Mouse (Mus musculus) neural tube, embryonic 11.5 days (tissue): Measurements from ENCODE around the gene Phyh. TPM values are rescaled to one million over a fixed set of nuclear protein-coding genes. Genes with fewer than 3 reads are reported as not detected.
A peak's percentile ranks its signal among the peaks of the same experiment; 100 is the strongest.

Source experiments
- ATAC-seq: fragments of 200-750 bp; cut with Nextera tagmentation; 2 replicates; pipeline ENCODE4 v1.8.0; 2017; ENCODE audit warnings: moderate number of reproducible peaks, mild to moderate bottlenecking, moderate TSS enrichment, moderate library complexity; ENCODE audit not compliant: insufficient read depth, low FRiP score, low TSS enrichment
- DNase-seq: peaks from one replicate; pipeline ENCODE4 v3.0.0-alpha.2; 2015; ENCODE audit warnings: low spot score
- H3K27ac ChIP-seq: fragments of 300-500 bp; sonication (generic); 2 replicates; pipeline ENCODE4 v1.5.1; 2014; ENCODE audit warnings: low read depth, mild to moderate bottlenecking, low read length
- H3K27me3 ChIP-seq: fragments of 300-500 bp; sonication (generic); 2 replicates; pipeline ENCODE4 v1.6.1; 2014; ENCODE audit warnings: mild to moderate bottlenecking, low read length, mixed read lengths; ENCODE audit not compliant: control insufficient read depth, insufficient read depth
- H3K36me3 ChIP-seq: fragments of 300-500 bp; sonication (generic); 2 replicates; pipeline ENCODE4 v1.6.1; 2014; ENCODE audit warnings: mild to moderate bottlenecking, low read length, moderate library complexity, mixed read lengths; ENCODE audit not compliant: control insufficient read depth, insufficient read depth
- H3K4me1 ChIP-seq: fragments of 300-500 bp; sonication (generic); 2 replicates; pipeline ENCODE4 v1.6.1; 2014; ENCODE audit warnings: low read length, mixed read lengths; ENCODE audit not compliant: control insufficient read depth, insufficient read depth
- H3K4me2 ChIP-seq: fragments of 300-500 bp; sonication (generic); 2 replicates; pipeline ENCODE4 v1.6.1; 2014; ENCODE audit warnings: low read depth, mild to moderate bottlenecking, moderate library complexity
- H3K4me3 ChIP-seq: fragments of 300-500 bp; sonication (generic); 2 replicates; pipeline ENCODE4 v1.5.1; 2014; ENCODE audit warnings: low read depth, low read length
- H3K9ac ChIP-seq: fragments of 300-500 bp; sonication (generic); 2 replicates; pipeline ENCODE4 v1.6.1; 2014; ENCODE audit warnings: mild to moderate bottlenecking, low read length
- H3K9me3 ChIP-seq: fragments of 300-500 bp; sonication (generic); 2 replicates; pipeline ENCODE4 v1.6.1; 2016; ENCODE audit warnings: low read length; ENCODE audit not compliant: control insufficient read depth
- WGBS: fragments of 180-500 bp; shearing (Covaris S2); extraction: QIAGEN DNeasy Blood & Tissue Kit; methylation state at CpG from one replicate; pipeline ENCODE4 v1.1.7; 2014; 5-methylcytosine and 5-hydroxymethylcytosine counted together
- polyA plus RNA-seq: library from polyadenylated mRNA; unstranded; fragments of >200 nt; fragmentation: Nextera tagmentation; extraction: Ambion mirVana; gene quantifications from 2 replicates; pipeline ENCODE4 v1.2.1, GENCODE M21; 2014

The Phyh gene
- polyA plus RNA-seq, 1 experiment from 2014 or later: 39.5 TPM

DNA sequence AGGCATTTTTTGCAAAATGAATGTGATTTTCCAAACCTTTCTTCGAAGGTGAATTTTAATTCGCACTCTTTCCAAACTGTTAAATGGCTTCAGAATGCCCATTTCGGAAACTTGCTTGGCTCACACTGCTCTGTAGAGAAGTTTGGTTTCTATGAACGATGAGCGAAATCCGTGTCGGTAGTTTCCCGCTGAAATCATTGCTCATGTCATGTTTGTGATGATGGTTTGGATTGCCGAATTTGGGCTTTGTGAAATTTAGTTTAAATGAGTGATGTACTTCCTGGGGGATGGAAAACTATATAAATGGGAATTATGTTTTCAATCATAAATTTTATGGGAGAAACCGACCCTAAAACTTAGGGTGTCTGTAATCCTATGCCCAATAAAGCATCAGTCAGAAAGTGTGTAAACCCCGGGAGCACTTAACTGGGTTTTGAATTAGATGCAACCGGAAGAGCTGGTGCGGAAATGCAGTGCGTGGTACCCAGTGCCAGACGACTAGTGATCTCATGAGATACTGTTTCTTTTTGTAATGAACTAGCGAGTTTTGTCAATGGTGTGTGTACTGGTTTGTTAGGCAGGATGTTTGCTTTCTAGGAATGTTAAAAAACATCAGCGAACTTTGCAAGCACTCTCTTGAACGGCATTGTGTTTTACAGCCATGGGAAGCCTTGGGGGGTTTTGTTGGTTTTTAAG is 35.7 kb upstream of the Phyh start:
- no peaks in the 10 kb centered on the region for H3K27me3 ChIP-seq
- WGBS: under 1% methylated on average over 18 of the region's 18 CpGs
- no peaks in the 10 kb centered on the region for H3K9me3 ChIP-seq
- peak overlapping the region; percentile 93 for H3K4me3 ChIP-seq
- H3K4me2 ChIP-seq: peak overlapping the region; percentile 55
- H3K4me1 ChIP-seq: peaks cover 11% of the 10 kb centered on the region
- peaks cover 15% of the 10 kb centered on the region for H3K36me3 ChIP-seq
- H3K9ac ChIP-seq: peak overlapping the region; percentile 99
- DNase-seq (no peak), ATAC-seq (no peak)
- H3K27ac ChIP-seq: peak overlapping the region; percentile 100; the same call in 1 of the 2 replicates

DNA sequence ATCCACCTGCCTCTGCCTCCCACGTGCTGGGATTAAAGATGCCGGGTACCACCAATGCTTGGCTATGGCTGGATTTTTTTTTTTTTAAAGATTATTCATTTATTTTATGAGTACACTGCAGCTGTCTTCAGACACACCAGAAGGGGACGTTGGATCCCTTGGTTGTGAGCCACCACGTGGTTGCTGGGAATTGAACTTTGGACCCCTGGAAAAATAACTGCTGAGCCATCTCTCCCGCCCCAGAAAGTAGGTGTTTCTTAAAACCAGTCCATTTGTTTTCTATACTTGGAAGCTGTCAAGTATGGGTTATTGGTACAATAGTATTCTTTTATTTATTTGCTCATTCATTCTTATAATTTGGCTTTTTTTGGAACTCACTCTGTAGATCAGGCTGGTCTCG is 31.9 kb upstream of the Phyh start:
- WGBS: 94% methylated on average over 6 of the region's 6 CpGs
- H3K9me3 ChIP-seq: no peaks in the 10 kb centered on the region
- H3K36me3 ChIP-seq: peaks cover 31% of the 10 kb centered on the region
- H3K4me2 ChIP-seq: no peak overlapping the region
- H3K4me3 ChIP-seq: no peak overlapping the region
- H3K4me1 ChIP-seq: peaks cover 8% of the 10 kb centered on the region; the same call in 1 of the 2 replicates
- DNase-seq: no peak
- no peaks in the 10 kb centered on the region for H3K27me3 ChIP-seq
- H3K9ac ChIP-seq: no peak overlapping the region
- no peak for ATAC-seq
- H3K27ac ChIP-seq: no peak overlapping the region

DNA sequence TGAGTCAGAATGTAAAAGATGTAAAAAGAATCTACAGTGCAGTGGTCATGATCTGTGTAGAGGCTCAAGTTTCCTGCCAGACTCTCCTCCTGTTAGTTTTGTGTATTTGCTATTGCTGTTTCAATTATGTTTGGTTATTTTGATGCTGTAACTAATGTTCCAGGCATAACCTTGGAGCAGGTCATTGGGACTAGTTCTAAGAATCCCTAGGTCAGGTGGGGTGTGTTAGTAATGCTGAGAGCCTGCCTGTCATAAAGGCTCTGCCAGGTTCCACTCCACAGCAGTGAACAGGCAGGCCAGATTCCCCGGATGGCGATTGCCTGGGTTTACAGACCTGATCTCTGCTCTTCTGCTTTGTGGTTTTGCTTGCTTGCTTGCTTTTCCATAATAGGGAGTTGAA is 23.2 kb upstream of the Phyh start:
- H3K27me3 ChIP-seq: no peaks in the 10 kb centered on the region
- H3K4me2 ChIP-seq: no peak overlapping the region
- H3K4me1 ChIP-seq: no peaks in the 10 kb centered on the region
- no peaks in the 10 kb centered on the region for H3K9me3 ChIP-seq
- DNase-seq: no peak
- H3K9ac ChIP-seq: no peak overlapping the region
- ATAC-seq: no peak
- no peak overlapping the region for H3K4me3 ChIP-seq
- no peak overlapping the region for H3K27ac ChIP-seq
- 96% methylated on average over 2 of the region's 2 CpGs for WGBS
- peaks cover 38% of the 10 kb centered on the region for H3K36me3 ChIP-seq

DNA sequence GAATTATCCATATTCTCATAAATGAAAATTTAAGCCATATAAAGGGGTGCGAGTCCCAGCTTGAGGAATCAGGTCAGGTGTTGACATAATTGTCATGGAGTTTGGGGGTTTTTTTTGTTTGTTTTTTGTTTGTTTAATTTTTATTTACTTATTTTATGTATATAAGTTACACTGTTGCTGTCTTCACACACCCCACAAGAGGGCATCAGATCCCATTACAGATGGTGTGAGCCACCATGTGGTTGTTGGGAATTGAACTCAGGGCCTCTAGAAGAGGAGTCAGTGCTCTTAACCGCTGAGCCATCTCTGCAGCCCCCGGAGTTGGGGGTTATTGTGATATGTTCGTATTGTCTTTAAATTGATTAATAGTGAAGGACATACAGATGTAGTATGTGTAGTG is 21.8 kb upstream of the Phyh start:
- H3K4me3 ChIP-seq: no peak overlapping the region
- H3K9me3 ChIP-seq: no peaks in the 10 kb centered on the region
- H3K4me2 ChIP-seq: no peak overlapping the region
- H3K27ac ChIP-seq: no peak overlapping the region
- ATAC-seq: no peak
- 98% methylated on average over 4 of the region's 4 CpGs for WGBS
- no peaks in the 10 kb centered on the region for H3K27me3 ChIP-seq
- no peak overlapping the region for H3K9ac ChIP-seq
- DNase-seq: no peak
- H3K4me1 ChIP-seq: no peaks in the 10 kb centered on the region
- peaks cover 33% of the 10 kb centered on the region for H3K36me3 ChIP-seq

DNA sequence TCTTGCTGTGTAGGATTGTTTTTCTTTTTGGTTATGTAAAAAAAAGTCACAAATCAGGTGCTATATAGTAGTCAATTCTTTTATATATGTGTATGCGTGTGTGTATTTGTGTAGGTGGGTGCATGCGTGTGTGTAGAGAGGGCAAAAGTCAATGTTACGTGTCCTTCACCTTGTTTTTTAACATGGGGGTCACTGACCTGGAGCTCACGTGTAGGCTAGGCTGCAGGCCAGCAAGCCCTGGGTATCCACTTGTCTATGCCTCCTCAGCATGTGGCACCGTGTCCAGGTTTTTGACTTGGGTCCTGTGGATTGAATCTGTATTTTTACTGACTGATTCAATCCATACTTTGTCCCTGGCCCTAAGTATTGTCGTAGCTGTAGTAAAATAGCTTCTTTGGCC is 18.2 kb upstream of the Phyh start:
- Histone ChIP-seq H3K27ac (no peak overlapping the region), H3K4me3 (no peak overlapping the region), H3K4me1 (no peaks in the 10 kb centered on the region), H3K9ac (no peak overlapping the region), H3K4me2 (no peak overlapping the region), H3K27me3 (no peaks in the 10 kb centered on the region), H3K9me3 (no peaks in the 10 kb centered on the region), H3K36me3 (peaks cover 25% of the 10 kb centered on the region)
- WGBS: 95% methylated on average over 6 of the region's 6 CpGs
- no peak for DNase-seq
- ATAC-seq: no peak

DNA sequence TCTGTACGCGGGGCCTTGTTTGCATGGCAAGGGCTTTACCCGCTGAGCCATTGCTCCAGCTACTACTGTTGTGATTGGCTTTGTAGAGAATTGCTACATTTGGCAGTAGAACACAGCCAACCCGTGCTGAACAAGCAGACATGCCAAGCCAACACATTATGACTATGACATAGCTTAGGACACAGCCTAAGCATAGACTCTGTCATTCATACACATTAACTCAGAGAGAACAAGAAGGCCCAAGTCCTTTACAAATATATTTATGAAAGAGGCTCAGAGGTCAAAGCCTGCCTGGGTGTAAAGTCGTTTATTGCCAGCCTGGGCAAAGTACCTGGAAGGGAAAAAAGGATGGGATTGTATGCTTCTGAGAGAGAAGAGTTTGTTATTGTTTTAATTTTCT is 16.5 kb upstream of the Phyh start:
- no peak for ATAC-seq
- no peak for DNase-seq
- Histone ChIP-seq H3K4me3 (no peak overlapping the region), H3K4me1 (no peaks in the 10 kb centered on the region), H3K4me2 (no peak overlapping the region), H3K9me3 (no peaks in the 10 kb centered on the region), H3K27me3 (no peaks in the 10 kb centered on the region), H3K9ac (no peak overlapping the region), H3K36me3 (peaks cover 27% of the 10 kb centered on the region), H3K27ac (no peak overlapping the region)
- WGBS: 93% methylated on average over 5 of the region's 5 CpGs

DNA sequence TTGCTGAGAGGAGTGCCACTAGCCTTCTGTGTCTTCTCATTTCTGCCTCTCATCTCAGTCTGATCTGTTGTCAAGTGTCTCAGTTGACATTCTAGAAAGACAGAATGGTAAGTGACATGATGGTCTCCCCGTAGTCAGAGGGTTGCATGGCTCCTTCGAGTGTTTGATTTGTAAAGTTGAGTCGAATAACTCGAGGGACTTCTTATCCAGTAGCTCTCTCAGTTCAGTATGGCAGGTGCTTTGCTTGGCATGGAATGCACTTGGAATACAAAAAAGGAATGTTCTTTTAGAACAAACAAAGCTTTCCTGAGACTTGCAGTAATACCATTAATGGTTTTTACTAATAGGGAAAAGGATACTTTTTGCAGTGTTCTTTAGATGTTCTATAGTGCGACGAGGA is 11.7 kb upstream of the Phyh start:
- Histone ChIP-seq H3K27me3 (no peaks in the 10 kb centered on the region), H3K9ac (no peak overlapping the region), H3K9me3 (no peaks in the 10 kb centered on the region), H3K36me3 (peaks cover 15% of the 10 kb centered on the region), H3K4me3 (no peak overlapping the region), H3K4me1 (no peaks in the 10 kb centered on the region), H3K4me2 (no peak overlapping the region), H3K27ac (no peak overlapping the region)
- WGBS: 95% methylated on average over 6 of the region's 6 CpGs
- DNase-seq: no peak
- no peak for ATAC-seq

DNA sequence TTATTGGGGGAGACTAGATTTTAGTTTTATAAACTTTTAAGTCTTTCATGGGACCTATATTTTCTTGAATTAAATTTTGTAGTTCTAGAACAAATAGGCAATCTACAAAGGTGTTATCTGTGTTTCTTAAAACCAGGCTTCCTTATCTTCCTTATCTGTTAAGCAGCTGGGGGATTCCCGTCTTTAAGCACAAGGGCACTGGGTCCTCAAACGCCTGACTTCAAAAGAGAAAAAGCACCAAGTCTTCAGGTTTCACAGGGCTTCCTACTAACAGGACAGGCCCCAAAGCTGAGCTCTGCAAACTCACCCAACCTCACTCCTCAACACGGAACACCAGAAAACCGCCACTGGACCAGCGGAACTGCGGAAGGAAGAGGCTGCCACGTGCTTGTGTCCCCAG is 10.9 kb upstream of the Phyh start:
- no peaks in the 10 kb centered on the region for H3K9me3 ChIP-seq
- WGBS: 90% methylated on average over 7 of the region's 7 CpGs
- H3K27ac ChIP-seq: no peak overlapping the region
- H3K9ac ChIP-seq: no peak overlapping the region
- H3K36me3 ChIP-seq: peaks cover 13% of the 10 kb centered on the region
- ATAC-seq: no peak
- H3K27me3 ChIP-seq: no peaks in the 10 kb centered on the region
- H3K4me2 ChIP-seq: no peak overlapping the region
- H3K4me1 ChIP-seq: no peaks in the 10 kb centered on the region
- no peak for DNase-seq
- no peak overlapping the region for H3K4me3 ChIP-seq

DNA sequence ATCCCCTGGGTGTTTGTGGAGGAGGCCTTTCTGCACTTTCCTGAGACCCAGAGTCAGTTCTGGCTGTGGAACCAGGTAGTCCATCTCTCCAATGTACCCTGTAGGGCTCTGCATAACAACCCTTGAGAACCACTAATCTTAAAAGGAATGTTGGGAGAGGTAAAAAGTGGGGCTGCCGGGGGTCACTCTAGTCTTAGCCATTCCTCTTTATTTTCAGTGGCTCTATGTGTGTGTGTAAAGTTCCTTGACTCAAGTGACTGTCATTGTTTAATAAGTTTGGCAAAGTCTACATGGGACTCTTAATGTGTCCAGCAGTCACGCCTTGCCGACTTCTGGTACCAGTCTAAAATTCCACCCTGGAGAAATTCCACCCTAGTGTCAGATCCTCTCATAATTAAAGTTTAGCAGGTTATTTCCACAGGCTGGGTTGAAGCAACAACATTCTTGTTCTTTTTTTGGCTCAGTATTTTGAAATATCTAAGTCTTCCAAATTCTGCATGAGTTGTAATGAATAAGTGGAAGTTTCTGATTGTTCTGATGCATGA is 10.0 kb upstream of the Phyh start:
- ATAC-seq (no peak), DNase-seq (no peak)
- Histone ChIP-seq H3K27me3 (no peaks in the 10 kb centered on the region), H3K36me3 (peaks cover 13% of the 10 kb centered on the region), H3K9ac (no peak overlapping the region), H3K4me2 (no peak overlapping the region), H3K4me1 (no peaks in the 10 kb centered on the region), H3K9me3 (no peaks in the 10 kb centered on the region), H3K4me3 (no peak overlapping the region), H3K27ac (no peak overlapping the region)
- WGBS: 91% methylated on average over 3 of the region's 3 CpGs
